Mouse (Mus musculus) myocyte (in vitro differentiated cells): Measurements from ENCODE around the gene Rbfox1. TPM values are rescaled to one million over a fixed set of nuclear protein-coding genes. Genes with fewer than 3 reads are reported as not detected.

ENCODE experiments used
- H3K27me3 ChIP-seq: one replicate; pipeline ENCODE4 v1.6.1; 2011; ENCODE audit not compliant: control insufficient read depth, insufficient read depth, insufficient read length
- H3K36me3 ChIP-seq: one replicate; pipeline ENCODE4 v1.6.1; 2011; ENCODE audit not compliant: control insufficient read depth, insufficient read depth
- H3K4me2 ChIP-seq: one replicate; pipeline ENCODE4 v1.6.1; 2011; ENCODE audit warnings: low read depth, control low read depth
- H3K4me3 ChIP-seq: one replicate; pipeline ENCODE4 v1.5.1; 2011; ENCODE audit warnings: mild to moderate bottlenecking, control low read depth, moderate library complexity
- H3K79me2 ChIP-seq: one replicate; pipeline ENCODE4 v1.6.1; 2011; ENCODE audit not compliant: control insufficient read depth, insufficient read depth
- H3ac ChIP-seq: one replicate; pipeline ENCODE4 v1.6.1; 2011; ENCODE audit not compliant: control insufficient read depth, insufficient read length
- CEBPB ChIP-seq: IDR thresholded peaks from 2 replicates; pipeline ENCODE4 v1.6.1; 2011; ENCODE audit warnings: mild to moderate bottlenecking, moderate library complexity; ENCODE audit not compliant: poor library complexity, insufficient read depth, severe bottlenecking
- E2F4 ChIP-seq: IDR thresholded peaks from one replicate; pipeline ENCODE4 v1.6.1; 2011; ENCODE audit warnings: mild to moderate bottlenecking, control low read depth, moderate library complexity; ENCODE audit not compliant: insufficient read depth
- MAX ChIP-seq: IDR thresholded peaks from one replicate; pipeline ENCODE4 v1.6.1; 2011; ENCODE audit warnings: low read depth, mild to moderate bottlenecking, control low read depth
- MYOD1 ChIP-seq, 3 experiments: IDR thresholded peaks; one replicate each; pipeline ENCODE4 v1.6.1; 2011; ENCODE audit warnings: control low read depth in 2 of 3, low read depth in 2 of 3, mild to moderate bottlenecking in 2 of 3, moderate library complexity in 1 of 3; ENCODE audit not compliant: insufficient read length in 2 of 3, control insufficient read depth in 1 of 3
- MYOG ChIP-seq, 3 experiments: IDR thresholded peaks; one replicate each; pipeline ENCODE4 v1.6.1; 2011; ENCODE audit warnings: control low read depth in 2 of 3, low read depth in 2 of 3, mild to moderate bottlenecking in 2 of 3; ENCODE audit not compliant: insufficient read length in 2 of 3, control insufficient read depth in 1 of 3, insufficient read depth in 1 of 3
- POLR2A ChIP-seq: IDR thresholded peaks from one replicate; pipeline ENCODE4 v1.6.1; 2011; ENCODE audit warnings: low read depth, mild to moderate bottlenecking, control low read depth, moderate library complexity; ENCODE audit not compliant: insufficient read length
- POLR2AphosphoS2 ChIP-seq: IDR thresholded peaks from one replicate; pipeline ENCODE4 v1.6.1; 2011; ENCODE audit warnings: low read depth, control low read depth; ENCODE audit not compliant: insufficient read length
- REST ChIP-seq: IDR thresholded peaks from one replicate; pipeline ENCODE4 v1.6.1; 2011; ENCODE audit warnings: mild to moderate bottlenecking, control low read depth, moderate library complexity; ENCODE audit not compliant: insufficient read depth, insufficient read length
- SRF ChIP-seq: IDR thresholded peaks from one replicate; pipeline ENCODE4 v1.6.1; 2011; ENCODE audit warnings: low read depth; ENCODE audit not compliant: control insufficient read depth, insufficient read length
- TCF12 ChIP-seq: IDR thresholded peaks from one replicate; pipeline ENCODE4 v1.6.1; 2011; ENCODE audit warnings: mild to moderate bottlenecking, control low read depth; ENCODE audit not compliant: poor library complexity, insufficient read depth, severe bottlenecking
- TCF3 ChIP-seq: IDR thresholded peaks from one replicate; pipeline ENCODE4 v1.6.1; 2011; ENCODE audit warnings: low read depth, control low read depth; ENCODE audit not compliant: insufficient read length
- USF1 ChIP-seq: IDR thresholded peaks from one replicate; pipeline ENCODE4 v1.6.1; 2011; ENCODE audit warnings: low read depth, mild to moderate bottlenecking, control low read depth, moderate library complexity
- polyA plus RNA-seq: library from polyadenylated mRNA; unstranded; fragments of >200 nt; fragmentation: generic; extraction: Trizol; gene quantifications from one replicate; pipeline ENCODE4 v1.2.1, GENCODE M21; 2012; ENCODE audit warnings: missing spikeins

Gene Rbfox1
- polyA plus RNA-seq, 1 experiment, result 8.3 TPM

DNA sequence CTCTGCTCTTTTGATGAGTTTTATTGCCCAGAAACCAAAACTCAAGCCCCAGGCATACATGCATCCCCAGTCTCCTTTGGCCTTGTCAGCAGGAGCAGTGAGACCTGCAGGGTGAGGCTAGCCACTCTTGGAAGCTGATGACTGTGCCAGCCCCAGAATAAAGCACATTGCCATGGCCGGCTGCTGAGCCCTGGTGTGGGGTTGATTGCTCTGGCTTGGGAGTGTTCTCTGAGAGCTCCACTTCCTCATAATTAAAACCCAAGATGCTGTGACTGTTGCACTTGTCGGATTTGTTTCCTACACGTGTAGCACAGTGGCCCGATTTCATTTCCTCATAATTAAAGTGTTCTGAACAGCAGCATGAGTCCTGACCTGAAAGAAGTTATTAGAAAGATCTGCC lies 72.3 kb downstream of the Rbfox1 start:
- H3K36me3 ChIP-seq, result no peaks in the 10 kb centered on the region
- TF ChIP-seq TCF3 (no peak), REST (no peak), MYOG (IDR thresholded peaks at IDR 0.05; ENCODE audit: control insufficient read depth in 1 of 3, insufficient read depth in 1 of 3, insufficient read length in 2 of 3, low read depth in 2 of 3) (no peak), MAX (no peak), CEBPB (no peak), POLR2AphosphoS2 (no peak), USF1 (no peak), MYOD1 (IDR thresholded peaks at IDR 0.05; ENCODE audit: control insufficient read depth in 1 of 3, insufficient read length in 2 of 3, low read depth in 2 of 3) (no peak), E2F4 (no peak), POLR2A (no peak), SRF (no peak)
- H3K27me3 ChIP-seq, result no peaks in the 10 kb centered on the region
- H3K4me3 ChIP-seq, result no peak overlapping the region
- no peaks in the 10 kb centered on the region for H3K79me2 ChIP-seq
- no peak overlapping the region for H3K4me2 ChIP-seq
- H3ac ChIP-seq, result no peak overlapping the region

DNA sequence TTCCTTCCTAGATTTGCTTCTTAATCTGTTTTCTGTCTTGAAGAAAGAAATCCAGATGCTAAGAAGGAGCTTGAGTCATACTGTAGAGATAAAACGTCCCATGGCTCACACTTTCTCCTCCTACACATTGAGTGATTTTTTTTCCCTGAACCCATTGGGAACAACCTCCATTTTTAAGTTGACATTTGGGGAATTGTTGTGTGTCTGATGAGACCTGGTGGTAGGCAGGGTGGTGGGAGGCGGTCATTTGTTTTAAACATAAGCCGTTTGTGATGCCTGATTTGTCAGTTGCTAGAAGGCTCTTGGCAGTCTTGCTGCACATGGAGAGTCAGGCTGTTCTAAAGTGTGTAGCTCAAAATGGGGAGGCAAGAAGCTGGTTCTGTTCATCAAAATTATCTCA lies 76.6 kb downstream of the Rbfox1 start:
- Histone ChIP-seq H3ac (no peak overlapping the region), H3K4me2 (no peak overlapping the region), H3K36me3 (no peaks in the 10 kb centered on the region), H3K79me2 (no peaks in the 10 kb centered on the region), H3K4me3 (no peak overlapping the region), H3K27me3 (no peaks in the 10 kb centered on the region)
- TF ChIP-seq MYOG (IDR thresholded peaks at IDR 0.05; ENCODE audit: control insufficient read depth in 1 of 3, insufficient read depth in 1 of 3, insufficient read length in 2 of 3, low read depth in 2 of 3) (no peak), TCF12 (no peak), POLR2AphosphoS2 (no peak)

DNA sequence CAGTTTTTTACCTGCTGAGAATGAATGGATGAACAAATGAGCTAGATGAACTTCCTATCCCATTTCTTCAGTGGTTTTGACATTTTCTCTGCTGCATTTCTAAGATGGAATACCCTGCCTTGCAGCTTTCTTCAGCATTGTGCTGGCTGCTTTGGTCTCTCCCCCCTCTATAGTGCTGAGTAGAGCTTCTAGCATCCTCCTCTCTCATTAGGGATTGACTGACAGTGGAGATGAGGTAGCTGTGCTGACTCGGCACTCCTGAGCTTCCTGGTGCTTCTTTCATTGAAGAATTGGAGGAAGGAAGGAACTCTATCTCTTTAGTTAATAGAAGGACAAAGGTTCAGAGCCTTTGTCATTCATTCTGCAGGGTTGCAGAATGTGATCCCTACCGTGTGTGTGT lies 89.0 kb downstream of the Rbfox1 start:
- Histone ChIP-seq H3K4me2 (no peak overlapping the region), H3K4me3 (no peak overlapping the region), H3K79me2 (no peaks in the 10 kb centered on the region), H3K36me3 (no peaks in the 10 kb centered on the region), H3ac (no peak overlapping the region), H3K27me3 (no peaks in the 10 kb centered on the region)
- TF ChIP-seq E2F4, result no peak
- TF ChIP-seq MYOG (IDR thresholded peaks at IDR 0.05; ENCODE audit: control insufficient read depth in 1 of 3, insufficient read depth in 1 of 3, insufficient read length in 2 of 3, low read depth in 2 of 3), result no peak
- no peak for TF ChIP-seq TCF12
- no peak for TF ChIP-seq USF1
- TF ChIP-seq MAX, result no peak
- no peak for TF ChIP-seq TCF3

DNA sequence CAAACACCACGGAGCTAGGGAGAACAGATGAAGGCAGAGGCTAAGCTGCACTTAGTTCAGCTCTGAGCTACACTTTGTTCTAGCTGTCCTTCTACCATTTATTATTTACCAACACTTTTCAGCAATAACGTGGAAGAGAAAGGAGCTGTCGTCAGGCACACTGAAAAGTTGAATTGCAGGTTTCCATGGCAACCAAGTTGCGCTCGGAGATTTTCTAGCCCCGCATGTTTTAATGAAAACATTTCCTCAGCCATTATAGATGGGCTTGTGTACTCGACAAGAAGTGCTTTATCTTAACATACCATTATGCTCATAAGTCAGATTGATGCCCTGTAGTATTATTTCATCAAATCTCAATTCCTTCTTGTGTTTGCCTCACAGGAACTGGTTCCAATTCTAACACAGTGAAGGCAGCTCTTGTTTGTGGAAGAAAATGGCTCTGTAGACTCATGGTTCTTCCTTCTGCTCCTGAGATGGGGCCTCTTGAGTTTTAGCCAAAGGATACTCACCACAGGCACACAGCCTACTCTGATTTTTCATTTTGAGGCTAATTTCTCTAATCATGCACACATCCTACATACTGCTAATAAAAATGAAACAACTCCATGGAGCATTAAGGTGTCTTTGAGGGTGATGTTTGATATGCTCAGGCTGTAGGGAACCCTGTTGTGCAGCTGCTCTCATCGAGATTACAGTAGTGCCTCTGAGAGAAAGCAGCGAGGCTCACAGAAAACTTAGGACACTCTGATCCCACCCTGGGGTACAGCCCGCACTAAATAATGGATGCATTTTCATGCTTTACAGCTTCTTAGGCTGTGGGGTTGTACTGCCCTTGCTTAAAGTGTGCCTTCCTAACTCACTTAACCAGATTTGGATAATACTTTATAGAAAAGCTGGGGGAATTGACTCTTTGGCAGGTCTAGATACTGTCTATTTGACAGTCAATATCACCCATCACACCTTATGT lies 107.2 kb downstream of the Rbfox1 start:
- no peaks in the 10 kb centered on the region for H3K79me2 ChIP-seq
- TF ChIP-seq TCF3, result no peak
- TF ChIP-seq POLR2AphosphoS2, result no peak
- TF ChIP-seq TCF12, result no peak
- TF ChIP-seq MAX, result no peak
- TF ChIP-seq SRF, result no peak
- H3K4me2 ChIP-seq, result no peak overlapping the region
- H3ac ChIP-seq, result no peak overlapping the region
- no peaks in the 10 kb centered on the region for H3K27me3 ChIP-seq
- no peaks in the 10 kb centered on the region for H3K36me3 ChIP-seq
- no peak overlapping the region for H3K4me3 ChIP-seq

DNA sequence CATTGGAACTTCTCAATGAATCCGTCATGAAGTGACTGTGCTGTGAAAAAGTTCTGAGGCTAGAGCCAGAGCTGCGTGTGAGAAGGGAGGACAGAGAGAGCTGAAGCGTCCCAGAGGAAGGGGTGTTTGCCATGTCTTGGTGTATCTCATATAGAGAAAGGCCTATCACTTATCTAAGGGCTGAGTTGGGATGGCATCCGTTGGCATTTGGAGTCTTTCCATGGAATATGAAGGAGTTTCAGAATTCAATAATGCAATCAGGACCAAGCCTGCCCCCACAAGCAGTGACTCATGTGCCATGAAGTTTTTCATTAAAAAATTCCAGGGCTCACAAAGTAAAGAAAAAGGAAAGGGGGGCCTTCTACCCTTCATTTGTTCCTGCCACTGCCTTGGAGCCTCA lies 112.0 kb downstream of the Rbfox1 start:
- Histone ChIP-seq H3ac (no peak overlapping the region), H3K36me3 (no peaks in the 10 kb centered on the region), H3K79me2 (no peaks in the 10 kb centered on the region), H3K4me3 (no peak overlapping the region), H3K27me3 (no peaks in the 10 kb centered on the region), H3K4me2 (no peak overlapping the region)
- TF ChIP-seq E2F4, result no peak

DNA sequence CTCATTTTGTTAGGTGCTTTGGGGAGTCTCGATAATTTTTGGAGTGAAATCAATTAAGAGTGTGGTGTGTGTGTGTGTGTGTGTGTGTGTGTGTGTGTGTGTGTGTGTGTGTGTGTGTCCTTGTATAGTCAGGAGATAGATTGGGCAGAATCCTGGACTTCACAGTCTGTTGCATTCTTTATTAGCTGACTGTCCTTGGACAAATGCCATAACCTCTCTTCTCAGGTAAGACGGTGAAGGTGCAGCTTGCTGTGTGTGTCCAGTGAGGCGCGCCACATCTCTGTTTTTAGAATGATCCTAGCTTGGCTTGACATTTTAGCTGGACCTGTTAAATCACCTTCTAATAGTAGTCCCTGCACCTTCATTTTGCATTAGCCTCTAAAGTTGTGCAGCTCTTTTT lies 112.5 kb downstream of the Rbfox1 start:
- Histone ChIP-seq H3K79me2 (no peaks in the 10 kb centered on the region), H3K4me2 (no peak overlapping the region), H3ac (no peak overlapping the region), H3K4me3 (no peak overlapping the region), H3K36me3 (no peaks in the 10 kb centered on the region), H3K27me3 (no peaks in the 10 kb centered on the region)
- TF ChIP-seq POLR2AphosphoS2 (no peak), MAX (no peak), POLR2A (no peak)
